Mouse (Mus musculus) liver, adult 2 months (tissue): ENCODE measurements around the gene Samd4b. TPM values are rescaled to one million over a fixed set of nuclear protein-coding genes. Genes with fewer than 3 reads are reported as not detected.

ENCODE experiments used
- DNase-seq: peaks from one replicate; pipeline ENCODE4 v3.0.0-alpha.2; 2011; ENCODE audit warnings: low read depth, low spot score; ENCODE audit errors: extremely low read depth
- H3K27ac ChIP-seq: fragments of 200-500 bp; replicated peaks from 2 replicates; pipeline ENCODE4 v1.5.1; 2012; ENCODE audit warnings: low read depth, mild to moderate bottlenecking, control low read depth, inconsistent platforms, low read length; ENCODE audit not compliant: insufficient read depth
- H3K27me3 ChIP-seq: fragments of 200-500 bp; 2 replicates; pipeline ENCODE4 v1.6.1; 2012; ENCODE audit warnings: mild to moderate bottlenecking, moderate library complexity, low read length, inconsistent platforms; ENCODE audit not compliant: control insufficient read depth, insufficient read depth
- H3K36me3 ChIP-seq: fragments of 200-500 bp; 2 replicates; pipeline ENCODE4 v1.6.1; 2012; ENCODE audit warnings: low read length, inconsistent platforms; ENCODE audit not compliant: control insufficient read depth, insufficient read depth
- H3K4me1 ChIP-seq: fragments of 200-500 bp; 2 replicates; pipeline ENCODE4 v1.6.1; 2011; ENCODE audit warnings: low read length; ENCODE audit not compliant: control insufficient read depth, insufficient read depth
- H3K4me3 ChIP-seq: fragments of 200-500 bp; 2 replicates; pipeline ENCODE4 v1.5.1; 2011; ENCODE audit warnings: low read depth, mild to moderate bottlenecking, control low read depth, low read length, moderate library complexity; ENCODE audit not compliant: insufficient read depth
- H3K79me2 ChIP-seq: fragments of 200-500 bp; 2 replicates; pipeline ENCODE4 v1.6.1; 2012; ENCODE audit warnings: inconsistent platforms, mild to moderate bottlenecking, low read length, moderate library complexity; ENCODE audit not compliant: control insufficient read depth, insufficient read depth
- H3K9ac ChIP-seq: fragments of 200-500 bp; 2 replicates; pipeline ENCODE4 v1.6.1; 2012; ENCODE audit warnings: low read depth, mild to moderate bottlenecking, control low read depth, inconsistent platforms, low read length
- CTCF ChIP-seq: fragments of 200-500 bp; IDR thresholded peaks from 2 replicates; pipeline ENCODE4 v1.5.1; 2011; ENCODE audit warnings: low read depth, low read length, control low read depth
- POLR2A ChIP-seq: fragments of 200-500 bp; IDR thresholded peaks from 2 replicates; pipeline ENCODE4 v1.6.1; 2011; ENCODE audit warnings: low read length, control low read depth; ENCODE audit not compliant: insufficient read depth; ENCODE audit errors: extremely low read depth
- WGBS: fragments of 180-500 bp; shearing (Covaris S2); methylation state at CpG from one replicate; pipeline ENCODE4 v1.1.7; 2018; 5-methylcytosine and 5-hydroxymethylcytosine counted together
- polyA plus RNA-seq: library from polyadenylated mRNA; depleted of rRNA; stranded (reverse); fragments of >200 nt; gene quantifications from 2 replicates; pipeline ENCODE4 v1.2.3, GENCODE M21; 2012
- total RNA-seq: library from RNA; depleted of rRNA; stranded (reverse); fragments of >200 nt; gene quantifications from 2 replicates; pipeline ENCODE4 v1.2.3, GENCODE M21; 2014

The Samd4b gene
- total and polyA plus RNA-seq, 2 experiments = 4.1 to 27.0 TPM

DNA sequence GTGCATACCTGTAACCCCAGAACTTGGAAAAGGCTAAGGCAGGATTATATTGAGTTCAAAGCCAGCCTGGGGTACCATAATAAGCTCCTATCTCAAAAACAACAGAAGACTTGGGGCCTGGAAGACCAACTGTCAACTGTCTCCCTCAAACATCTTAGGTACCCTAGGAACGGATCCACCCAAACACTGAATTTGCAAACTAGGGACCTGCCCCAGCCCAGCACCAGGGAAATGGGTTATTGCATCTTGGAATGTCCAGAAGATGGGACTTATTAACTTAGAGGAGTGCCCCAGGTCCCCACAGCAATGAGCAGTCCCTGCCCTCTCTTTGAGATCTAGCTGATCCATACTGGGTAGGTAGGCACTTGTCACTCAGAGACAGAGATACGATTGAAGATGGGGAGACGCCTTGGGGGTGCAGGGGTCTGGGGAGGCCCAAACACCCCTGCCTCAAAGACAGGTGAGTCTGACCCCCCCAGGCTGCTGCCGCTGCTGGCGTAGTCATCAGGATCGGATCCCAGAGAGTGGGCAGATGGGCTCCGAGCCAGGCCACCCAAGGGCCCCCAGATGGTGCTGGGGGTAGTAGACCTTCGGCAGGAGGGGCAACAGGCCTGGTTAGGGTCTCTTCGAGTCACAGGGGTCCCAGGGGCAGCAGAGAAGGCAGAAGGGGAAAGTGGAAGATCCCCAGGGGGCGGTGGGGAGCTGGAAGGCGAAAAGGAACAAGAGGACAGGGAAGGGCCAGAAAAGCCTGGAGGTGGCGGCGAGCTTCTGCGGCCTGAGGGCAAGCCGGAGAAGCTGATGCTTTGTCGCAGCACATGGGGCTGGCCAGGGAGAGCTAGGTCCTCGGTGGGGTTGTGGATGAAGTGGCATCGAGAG is 220.5 kb downstream of the Samd4b start:
- peaks cover 13% of the 10 kb centered on the region; the same call in 1 of the 2 replicates for H3K4me1 ChIP-seq

DNA sequence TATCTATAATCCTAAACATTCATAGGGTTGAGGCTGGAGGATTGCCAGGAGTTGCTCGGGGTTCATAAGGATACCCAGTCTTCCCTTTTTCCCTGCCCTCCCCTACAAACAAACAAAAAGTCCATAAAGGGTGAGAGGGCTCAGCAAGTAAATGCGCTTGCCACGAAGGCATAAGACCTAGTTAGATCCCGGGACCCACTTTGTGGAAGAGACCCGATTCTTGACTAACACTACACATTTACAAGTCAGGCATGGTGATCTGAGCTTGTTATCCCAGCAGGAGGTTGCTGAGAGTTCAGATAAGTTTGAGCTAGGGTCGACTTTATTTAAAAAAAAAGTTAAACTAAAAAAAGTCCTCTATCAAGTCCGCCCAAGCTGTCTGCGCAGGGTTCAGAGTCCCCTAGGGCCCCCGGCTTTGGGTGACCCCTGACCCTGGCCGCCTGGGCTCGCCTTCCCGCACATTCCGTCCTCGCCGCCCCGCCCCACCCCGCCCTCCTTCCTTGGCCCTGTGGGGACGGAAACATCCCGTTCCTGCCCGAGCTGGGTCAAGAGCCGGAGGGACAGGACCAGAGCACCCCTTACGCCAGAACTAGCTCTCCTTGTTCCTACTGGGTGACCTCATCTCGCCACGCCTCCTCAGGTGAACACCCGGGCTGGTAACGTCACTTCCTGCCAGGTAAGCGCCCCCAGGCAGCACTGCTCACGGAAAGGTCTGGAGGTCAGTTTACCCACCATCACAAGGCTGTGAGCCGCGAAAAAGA is 221.8 kb downstream of the Samd4b start:
- H3K4me1 ChIP-seq = peaks cover 10% of the 10 kb centered on the region; the same call in 1 of the 2 replicates
- H3K79me2 ChIP-seq = peaks cover 20% of the 10 kb centered on the region

More for the DNA sequence above, 220.5 kb downstream of the Samd4b start:
- H3K9ac ChIP-seq = peak overlapping the region; percentile 99
- DNase-seq = peak; percentile 57
- 3% methylated on average over 18 of the region's 18 CpGs for WGBS
- H3K4me3 ChIP-seq = peak overlapping the region; percentile 96
- H3K27ac ChIP-seq = peak overlapping the region; percentile 97
- H3K79me2 ChIP-seq = peaks cover 20% of the 10 kb centered on the region
- no peaks in the 10 kb centered on the region for H3K27me3 ChIP-seq
- TF ChIP-seq CTCF (no peak), POLR2A (0 out of 2 replicates have a peak, but pooled peaks have one; percentile 4)
- H3K36me3 ChIP-seq = peaks cover 8% of the 10 kb centered on the region

GRCm38 (mm10) chr7:28375176-28375921 is 222.6 kb downstream of the Samd4b start:
- TF ChIP-seq POLR2A (peak; percentile 81; the same call in 1 of the 2 replicates), CTCF (no peak)
- under 1% methylated on average over 35 of the region's 36 CpGs for WGBS
- DNase-seq = peak; percentile 77
- Histone ChIP-seq H3K9ac (peak overlapping the region; percentile 67), H3K79me2 (peaks cover 20% of the 10 kb centered on the region), H3K27me3 (no peaks in the 10 kb centered on the region), H3K4me1 (peaks cover 5% of the 10 kb centered on the region; the same call in 1 of the 2 replicates), H3K27ac (peak overlapping the region; percentile 97), H3K36me3 (peaks cover 8% of the 10 kb centered on the region), H3K4me3 (peak overlapping the region; percentile 24)

More for the DNA sequence above, 221.8 kb downstream of the Samd4b start:
- Histone ChIP-seq H3K4me3 (peak overlapping the region; percentile 24), H3K27me3 (no peaks in the 10 kb centered on the region), H3K36me3 (peaks cover 8% of the 10 kb centered on the region), H3K27ac (peak overlapping the region; percentile 97), H3K9ac (peak overlapping the region; percentile 67)
- WGBS = 1% methylated on average over 30 of the region's 30 CpGs
- TF ChIP-seq CTCF = peak; percentile 10; the same call in 1 of the 2 replicates
- peak; percentile 84 for TF ChIP-seq POLR2A
- peak; percentile 98 for DNase-seq

GRCm38 (mm10) chr7:28374647-28375046 is 223.3 kb downstream of the Samd4b start:
- no peak overlapping the region for H3K9ac ChIP-seq

GRCm38 (mm10) chr7:28373891-28374495 is 224.0 kb downstream of the Samd4b start:
- peaks cover 20% of the 10 kb centered on the region for H3K79me2 ChIP-seq
- peak overlapping the region; percentile 5; the same call in 1 of the 2 replicates for H3K27ac ChIP-seq
- WGBS = 67% methylated on average over 7 of the region's 7 CpGs
- no peak overlapping the region for H3K9ac ChIP-seq
- H3K36me3 ChIP-seq = peaks cover 8% of the 10 kb centered on the region
- no peak for DNase-seq
- TF ChIP-seq CTCF (no peak), POLR2A (no peak)
- H3K27me3 ChIP-seq = no peaks in the 10 kb centered on the region
- H3K4me1 ChIP-seq = peaks cover 3% of the 10 kb centered on the region; the same call in 1 of the 2 replicates
- H3K4me3 ChIP-seq = no peak overlapping the region

More at GRCm38 (mm10) chr7:28374647-28375046, 223.3 kb downstream of the Samd4b start:
- H3K27ac ChIP-seq = peak overlapping the region; percentile 97
- peaks cover 3% of the 10 kb centered on the region; the same call in 1 of the 2 replicates for H3K4me1 ChIP-seq
- H3K27me3 ChIP-seq = no peaks in the 10 kb centered on the region
- TF ChIP-seq POLR2A (no peak), CTCF (no peak)
- H3K79me2 ChIP-seq = peaks cover 20% of the 10 kb centered on the region
- peak; percentile 28 for DNase-seq
- 56% methylated on average over 10 of the region's 10 CpGs for whole genome bisulfite sequencing
- H3K36me3 ChIP-seq = peaks cover 8% of the 10 kb centered on the region
- no peak overlapping the region for H3K4me3 ChIP-seq
